Mouse (Mus musculus) liver, embryonic 11.5 days (tissue): ENCODE results near the gene H1f0. TPM values are rescaled to one million over a fixed set of nuclear protein-coding genes. Genes with fewer than 3 reads are reported as not detected.

Source experiments
- ATAC-seq: fragments of 200-750 bp; cut with Nextera tagmentation; replicated peaks from 2 replicates; pipeline ENCODE4 v1.8.0; 2017; ENCODE audit warnings: moderate number of reproducible peaks, mild to moderate bottlenecking, moderate TSS enrichment, moderate library complexity; ENCODE audit not compliant: low FRiP score
- DNase-seq: peaks from one replicate; pipeline ENCODE4 v3.0.0-alpha.2; 2017; ENCODE audit warnings: low spot score
- H3K27ac ChIP-seq: fragments of 300-500 bp; sonication (generic); 2 replicates; pipeline ENCODE4 v1.5.1; 2014; ENCODE audit warnings: mild to moderate bottlenecking, low read depth, low read length, control low read depth
- H3K27me3 ChIP-seq: fragments of 300-500 bp; sonication (generic); replicated peaks from 2 replicates; pipeline ENCODE4 v1.6.1; 2014; ENCODE audit warnings: low read length, mixed read lengths; ENCODE audit not compliant: control insufficient read depth, insufficient read depth
- H3K36me3 ChIP-seq: fragments of 300-500 bp; sonication (generic); 2 replicates; pipeline ENCODE4 v1.6.1; 2014; ENCODE audit warnings: mild to moderate bottlenecking, low read length, moderate library complexity, mixed read lengths; ENCODE audit not compliant: control insufficient read depth, insufficient read depth
- H3K4me1 ChIP-seq: fragments of 300-500 bp; sonication (generic); replicated peaks from 2 replicates; pipeline ENCODE4 v1.6.1; 2014; ENCODE audit warnings: low read length, mixed read lengths; ENCODE audit not compliant: control insufficient read depth, insufficient read depth
- H3K4me2 ChIP-seq: fragments of 300-500 bp; sonication (generic); 2 replicates; pipeline ENCODE4 v1.6.1; 2014; ENCODE audit warnings: mild to moderate bottlenecking, control low read depth, moderate library complexity
- H3K4me3 ChIP-seq: fragments of 300-500 bp; sonication (generic); 2 replicates; pipeline ENCODE4 v1.5.1; 2014; ENCODE audit warnings: low read depth, low read length, control low read depth
- H3K9ac ChIP-seq: fragments of 300-500 bp; sonication (generic); 2 replicates; pipeline ENCODE4 v1.6.1; 2014; ENCODE audit warnings: low read depth, low read length, control low read depth
- H3K9me3 ChIP-seq: fragments of 300-500 bp; sonication (generic); 2 replicates; pipeline ENCODE4 v1.6.1; 2016; ENCODE audit warnings: low read length, inconsistent platforms, mixed read lengths; ENCODE audit not compliant: control insufficient read depth
- WGBS: fragments of 180-500 bp; shearing (Covaris S2); extraction: QIAGEN DNeasy Blood & Tissue Kit; methylation state at CpG from one replicate; pipeline ENCODE4 v1.1.7; 2014; 5-methylcytosine and 5-hydroxymethylcytosine counted together
- polyA plus RNA-seq: library from polyadenylated mRNA; unstranded; fragments of >200 nt; fragmentation: Nextera tagmentation; extraction: Ambion mirVana; gene quantifications from 2 replicates; pipeline ENCODE4 v1.2.1, GENCODE M21; 2014

The H1f0 gene
- polyA plus RNA-seq, result 124 and 138 TPM in 2 replicates

DNA sequence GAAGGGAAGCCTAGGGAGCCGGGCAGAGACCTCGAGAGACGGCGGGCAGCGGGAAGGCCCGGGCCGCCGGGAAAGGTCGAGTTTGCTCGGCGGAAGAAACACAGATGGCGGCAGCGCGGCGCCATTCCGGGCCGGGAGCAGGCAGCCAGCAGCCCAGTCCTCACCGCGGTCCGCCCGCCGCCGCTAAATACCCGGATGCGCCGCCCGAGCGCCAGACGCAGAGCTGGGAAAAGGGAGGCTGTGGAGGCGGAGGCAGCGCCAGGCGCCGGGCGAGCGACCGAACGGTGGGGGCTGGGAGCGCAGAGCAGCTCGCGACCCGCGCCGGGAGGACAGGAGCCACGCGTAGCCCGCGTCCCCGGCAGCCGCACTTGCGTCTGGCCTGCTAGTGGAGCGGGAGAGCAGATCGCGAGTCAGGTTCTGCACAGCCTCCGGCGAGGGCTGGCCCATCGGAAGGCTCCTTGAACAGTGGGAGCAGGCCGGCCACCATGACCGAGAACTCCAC, at the start of gene H1f0:
Gene H1f0 (plus strand): TSS at position 214 of the 502 bp plus-strand sequence.
- H3K9me3 ChIP-seq, result no peaks in the 10 kb centered on the region
- H3K36me3 ChIP-seq, result no peaks in the 10 kb centered on the region
- peaks cover 28% of the 10 kb centered on the region for H3K4me1 ChIP-seq
- ATAC-seq, result peak; percentile 78
- peak; percentile 94 for DNase-seq
- 1% methylated on average over 58 of the region's 58 CpGs for WGBS
- peak within 1 kb of the TSS; percentile 78 for H3K4me3 ChIP-seq
- H3K27me3 ChIP-seq, result peaks cover 55% of the 10 kb centered on the region
- H3K27ac ChIP-seq, result peak within 1 kb of the TSS; percentile 92
- peak within 1 kb of the TSS; percentile 99 for H3K4me2 ChIP-seq
- peak within 1 kb of the TSS; percentile 99 for H3K9ac ChIP-seq

DNA sequence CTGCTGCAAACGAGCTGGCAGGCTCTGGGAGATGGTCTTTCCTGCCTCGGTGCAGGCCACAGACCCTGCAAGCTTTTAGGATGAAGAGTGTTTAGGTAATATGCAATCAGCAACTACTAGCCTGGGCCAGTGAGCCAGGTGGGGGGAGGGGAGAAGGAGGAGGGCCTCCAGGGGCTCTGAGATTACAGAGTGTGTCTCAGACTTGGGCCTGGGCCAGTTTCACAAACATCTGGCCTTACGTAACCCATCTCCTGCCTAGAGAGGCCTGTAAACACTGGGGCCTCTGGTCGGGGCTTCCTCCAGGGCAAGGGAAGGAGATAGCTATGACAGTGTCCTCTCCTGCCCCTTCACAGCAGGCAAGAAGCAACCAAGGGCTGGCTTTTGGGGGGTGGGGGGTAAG, 49.4 kb upstream of the H1f0 start:
- 0 out of 2 replicates have a peak overlapping the region, but pooled peaks have one; percentile 18 for H3K4me2 ChIP-seq
- no peak overlapping the region for H3K9ac ChIP-seq
- no peak overlapping the region for H3K4me3 ChIP-seq
- no peaks in the 10 kb centered on the region for H3K9me3 ChIP-seq
- no peaks in the 10 kb centered on the region for H3K36me3 ChIP-seq
- ATAC-seq (no peak), DNase-seq (peak; percentile 46)
- 20% methylated on average over 4 of the region's 4 CpGs for WGBS
- H3K4me1 ChIP-seq, result peaks cover 21% of the 10 kb centered on the region
- H3K27ac ChIP-seq, result peak overlapping the region; percentile 55
- H3K27me3 ChIP-seq, result no peaks in the 10 kb centered on the region

DNA sequence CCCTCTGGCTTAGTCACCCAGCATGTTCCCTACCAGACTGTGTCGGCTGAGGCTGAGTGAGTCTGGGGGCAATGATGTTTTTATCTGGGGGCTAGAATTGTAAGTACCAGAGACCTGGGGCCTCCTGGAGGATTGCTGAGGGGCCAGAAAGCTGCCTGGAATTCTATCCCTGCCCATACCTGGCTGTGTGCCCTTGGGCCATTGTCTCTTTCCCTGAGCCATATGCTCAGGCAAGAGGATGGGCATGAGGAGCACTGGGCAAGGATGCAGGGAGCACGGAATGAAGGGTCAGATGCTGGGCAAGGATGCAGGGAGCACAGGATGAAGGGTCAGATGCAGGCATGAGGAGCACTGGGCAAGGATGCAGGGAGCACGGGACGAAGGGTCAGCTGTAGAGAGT, 48.2 kb upstream of the H1f0 start:
- H3K36me3 ChIP-seq, result no peaks in the 10 kb centered on the region
- DNase-seq (no peak), ATAC-seq (no peak)
- peaks cover 33% of the 10 kb centered on the region for H3K4me1 ChIP-seq
- WGBS, result 87% methylated on average over 4 of the region's 4 CpGs
- H3K4me2 ChIP-seq, result no peak overlapping the region
- no peak overlapping the region for H3K4me3 ChIP-seq
- no peaks in the 10 kb centered on the region for H3K9me3 ChIP-seq
- H3K27ac ChIP-seq, result no peak overlapping the region
- H3K9ac ChIP-seq, result no peak overlapping the region
- H3K27me3 ChIP-seq, result no peaks in the 10 kb centered on the region

GRCm38 (mm10) chr15:78982658-78983435, 45.4 kb upstream of the H1f0 start:
- H3K36me3 ChIP-seq, result no peaks in the 10 kb centered on the region
- H3K4me1 ChIP-seq, result peaks cover 45% of the 10 kb centered on the region
- ATAC-seq (peak; percentile 87), DNase-seq (peak; percentile 88)
- H3K4me3 ChIP-seq, result peak overlapping the region; percentile 92
- no peaks in the 10 kb centered on the region for H3K27me3 ChIP-seq
- H3K4me2 ChIP-seq, result peak overlapping the region; percentile 88
- H3K9me3 ChIP-seq, result no peaks in the 10 kb centered on the region
- WGBS, result under 1% methylated on average over 65 of the region's 67 CpGs
- H3K9ac ChIP-seq, result peak overlapping the region; percentile 88
- H3K27ac ChIP-seq, result peak overlapping the region; percentile 99

- Histone ChIP-seq H3K27me3 (no peaks in the 10 kb centered on the region), H3K4me1 (peaks cover 41% of the 10 kb centered on the region), H3K27ac (peak overlapping the region; percentile 99), H3K9me3 (no peaks in the 10 kb centered on the region), H3K4me3 (peak overlapping the region; percentile 92), H3K9ac (peak overlapping the region; percentile 88), H3K4me2 (peak overlapping the region; percentile 88), H3K36me3 (peaks cover 5% of the 10 kb centered on the region; the same call in 1 of the 2 replicates)
- DNase-seq (peak; percentile 80), ATAC-seq (peak; percentile 70)
- WGBS, result under 1% methylated on average over 21 of the region's 21 CpGs
Measured at GRCm38 (mm10) chr15:78983436-78984285, 44.6 kb upstream of the H1f0 start.

- peak overlapping the region; percentile 17; the same call in 1 of the 2 replicates for H3K9ac ChIP-seq
- peaks cover 34% of the 10 kb centered on the region for H3K4me1 ChIP-seq
- no peak for ATAC-seq
- peaks cover 7% of the 10 kb centered on the region; the same call in 1 of the 2 replicates for H3K36me3 ChIP-seq
- H3K4me3 ChIP-seq, result peak overlapping the region; percentile 92
- peak overlapping the region; percentile 99 for H3K27ac ChIP-seq
- H3K9me3 ChIP-seq, result no peaks in the 10 kb centered on the region
- 24% methylated on average over 5 of the region's 5 CpGs for WGBS
- H3K27me3 ChIP-seq, result no peaks in the 10 kb centered on the region
- DNase-seq, result no peak
- peak overlapping the region; percentile 88 for H3K4me2 ChIP-seq
Measured at GRCm38 (mm10) chr15:78984286-78984778, 43.9 kb upstream of the H1f0 start.

DNA sequence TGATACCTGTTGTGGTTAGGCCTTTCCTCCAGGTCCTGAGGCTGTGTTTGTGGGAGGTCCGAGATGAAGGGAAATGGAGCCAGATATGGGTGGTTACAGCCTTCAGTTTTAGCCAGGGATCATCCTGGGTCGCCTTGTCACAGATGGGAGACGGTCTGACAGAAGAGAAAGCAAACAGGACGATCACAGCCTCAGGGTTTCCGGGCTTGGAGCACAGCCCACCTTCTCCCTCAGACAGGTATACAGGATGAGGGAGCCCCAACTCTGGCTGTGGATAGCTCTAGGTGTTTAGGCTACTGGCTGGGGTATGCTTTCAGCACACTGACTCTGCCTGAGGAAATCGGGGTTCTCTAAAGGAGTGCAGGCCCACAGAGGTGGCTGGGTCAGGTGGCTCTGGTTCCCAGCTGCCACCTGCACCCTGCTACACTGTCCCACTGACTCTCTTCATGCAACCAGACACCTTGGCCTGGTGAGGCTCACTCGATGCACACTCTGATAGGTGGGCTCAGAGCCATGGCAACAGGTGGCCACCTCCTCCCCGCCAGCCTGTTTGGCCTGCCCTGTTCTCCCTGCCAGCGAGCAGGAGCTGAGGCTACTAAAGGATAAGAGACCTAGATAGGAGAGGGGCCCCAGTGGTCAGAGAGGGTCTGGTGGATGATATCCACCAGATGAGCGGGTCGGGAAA, 41.6 kb upstream of the H1f0 start:
- no peak for DNase-seq
- H3K4me1 ChIP-seq, result peaks cover 31% of the 10 kb centered on the region
- no peak overlapping the region for H3K27ac ChIP-seq

DNA sequence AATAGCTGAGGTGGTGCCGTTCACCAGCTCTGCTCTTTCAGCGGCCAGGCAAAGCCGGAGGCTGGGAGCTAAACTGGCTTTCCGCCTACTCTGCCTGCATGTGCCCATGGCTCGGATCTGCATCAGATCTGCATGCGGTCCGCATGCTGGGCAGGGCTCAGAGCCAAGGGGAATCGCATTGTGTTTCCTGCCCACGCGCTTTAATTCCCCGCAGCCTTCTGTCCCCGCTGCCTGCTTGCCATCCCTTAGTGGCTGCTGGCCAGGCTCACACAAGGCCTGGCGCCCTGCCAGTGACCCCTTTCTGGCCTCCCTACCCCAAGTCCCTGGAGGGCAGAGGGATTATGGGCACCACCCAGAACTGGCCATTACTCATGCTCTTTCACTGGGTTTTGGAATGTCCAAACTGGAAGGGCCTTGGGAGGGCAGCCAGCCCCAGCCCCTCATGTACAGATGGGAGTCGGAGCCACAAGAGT, 39.7 kb upstream of the H1f0 start:
- no peak for ATAC-seq
- DNase-seq, result no peak
- Histone ChIP-seq H3K36me3 (peaks cover 41% of the 10 kb centered on the region), H3K4me3 (no peak overlapping the region), H3K4me1 (peaks cover 27% of the 10 kb centered on the region), H3K9me3 (no peaks in the 10 kb centered on the region), H3K4me2 (no peak overlapping the region), H3K9ac (no peak overlapping the region), H3K27ac (no peak overlapping the region), H3K27me3 (no peaks in the 10 kb centered on the region)
- 92% methylated on average over 14 of the region's 14 CpGs for WGBS

More for the DNA sequence above, 41.6 kb upstream of the H1f0 start:
- no peak for ATAC-seq
- Histone ChIP-seq H3K4me2 (no peak overlapping the region), H3K4me3 (no peak overlapping the region), H3K27me3 (no peaks in the 10 kb centered on the region), H3K36me3 (peaks cover 26% of the 10 kb centered on the region), H3K9ac (no peak overlapping the region), H3K9me3 (no peaks in the 10 kb centered on the region)
- WGBS, result 62% methylated on average over 11 of the region's 11 CpGs
